Mouse (Mus musculus) CH12.LX (cell line): ENCODE measurements around the gene Tgm2. TPM values are rescaled to one million over a fixed set of nuclear protein-coding genes. Genes with fewer than 3 reads are reported as not detected.

Source experiments
- DNase-seq: peaks from one replicate; pipeline ENCODE4 v3.0.0-alpha.2; 2013; ENCODE audit errors: extremely low read depth
- H3K27ac ChIP-seq: 2 replicates; pipeline ENCODE4 v1.5.1; 2012; ENCODE audit warnings: low read depth, mild to moderate bottlenecking, control low read depth, moderate library complexity; ENCODE audit not compliant: insufficient read depth
- H3K27me3 ChIP-seq: replicated peaks from 2 replicates; pipeline ENCODE3; 2012; ENCODE audit warnings: inconsistent platforms
- H3K36me3 ChIP-seq, 2 experiments: replicated peaks in 1 of 2; 2 replicates each; pipeline versions ENCODE3 to v1.6.1; 2012; ENCODE audit warnings: inconsistent platforms in 1 of 2, low read length in 1 of 2, mild to moderate bottlenecking in 1 of 2, mixed read lengths in 1 of 2, moderate library complexity in 1 of 2; ENCODE audit not compliant: control insufficient read depth in 1 of 2, insufficient read depth in 1 of 2
- H3K4me1 ChIP-seq, 2 experiments: 2 replicates each; pipeline ENCODE4 v1.6.1; 2012; ENCODE audit warnings: inconsistent platforms in 1 of 2, moderate library complexity in 1 of 2; ENCODE audit not compliant: insufficient read depth in 2 of 2, control insufficient read depth in 1 of 2
- H3K4me2 ChIP-seq: 2 replicates; pipeline ENCODE4 v1.6.1; 2012; ENCODE audit warnings: low read depth, mild to moderate bottlenecking, control low read depth; ENCODE audit not compliant: poor library complexity, insufficient read depth, severe bottlenecking
- H3K4me3 ChIP-seq, 3 experiments: fragments of 150-350 bp in 1 of 3; sonication (generic) in 1 of 3; replicated peaks in 1 of 3; 2 replicates each; pipeline versions ENCODE3 to v1.5.1; 2011 to 2012; ENCODE audit warnings: low read depth in 2 of 3, low read length in 2 of 3, mild to moderate bottlenecking in 2 of 3, moderate library complexity in 2 of 3, control low read depth in 1 of 3, improper control_type of control experiment in 1 of 3, inconsistent platforms in 1 of 3, mixed read lengths in 1 of 3; ENCODE audit not compliant: poor library complexity in 1 of 3
- H3K79me2 ChIP-seq: replicated peaks from 2 replicates; pipeline ENCODE4 v1.6.1; 2012; ENCODE audit warnings: mild to moderate bottlenecking, moderate library complexity; ENCODE audit not compliant: control insufficient read depth, poor library complexity, insufficient read depth, severe bottlenecking; ENCODE audit errors: extremely low read depth
- H3K9ac ChIP-seq: 2 replicates; pipeline ENCODE4 v1.6.1; 2012; ENCODE audit warnings: low read depth, mild to moderate bottlenecking, control low read depth, moderate library complexity; ENCODE audit not compliant: insufficient read depth
- H3K9me3 ChIP-seq: replicated peaks from 2 replicates; pipeline ENCODE3; 2012; ENCODE audit warnings: low read length, inconsistent platforms, mixed read lengths
- CHD1 ChIP-seq: IDR thresholded peaks from 2 replicates; pipeline ENCODE4 v1.6.1; 2012; ENCODE audit warnings: low read depth, low read length, improper control_type of control experiment, inconsistent platforms
- CHD2 ChIP-seq: IDR thresholded peaks from 2 replicates; pipeline ENCODE4 v1.6.1; 2011; ENCODE audit warnings: low read length, improper control_type of control experiment
- CTCF ChIP-seq, 2 experiments: IDR thresholded peaks in 1 of 2; conservative IDR thresholded peaks in 1 of 2; 2 replicates each; pipeline ENCODE4 v1.5.1; 2011 to 2012; ENCODE audit warnings: low read depth in 2 of 2, low read length in 2 of 2, improper control_type of control experiment in 1 of 2, inconsistent platforms in 1 of 2, mild to moderate bottlenecking in 1 of 2, moderate library complexity in 1 of 2
- ELF1 ChIP-seq: IDR thresholded peaks from 2 replicates; pipeline ENCODE4 v1.6.1; 2014; ENCODE audit warnings: low read depth, mild to moderate bottlenecking, inconsistent platforms, low read length, improper control_type of control experiment
- ETS1 ChIP-seq: conservative IDR thresholded peaks from 2 replicates; pipeline ENCODE4 v1.6.1; 2012; ENCODE audit warnings: low read depth, mild to moderate bottlenecking, inconsistent platforms, low read length, improper control_type of control experiment, moderate library complexity
- GABPA ChIP-seq: IDR thresholded peaks from 2 replicates; pipeline ENCODE4 v1.6.1; 2012; ENCODE audit warnings: low read depth, low read length, improper control_type of control experiment, inconsistent platforms; ENCODE audit not compliant: insufficient replicate concordance
- HCFC1 ChIP-seq: IDR thresholded peaks from 2 replicates; pipeline ENCODE4 v1.6.1; 2012; ENCODE audit warnings: low read depth, mild to moderate bottlenecking, inconsistent platforms, low read length, improper control_type of control experiment
- JUND ChIP-seq: conservative IDR thresholded peaks from 2 replicates; pipeline ENCODE4 v1.6.1; 2011; ENCODE audit warnings: low read depth, low read length, improper control_type of control experiment
- KAT2A ChIP-seq: IDR thresholded peaks from 2 replicates; pipeline ENCODE4 v1.6.1; 2012; ENCODE audit warnings: low read length, improper control_type of control experiment, inconsistent platforms; ENCODE audit not compliant: insufficient replicate concordance
- MAZ ChIP-seq: IDR thresholded peaks from 2 replicates; pipeline ENCODE4 v1.6.1; 2012; ENCODE audit warnings: low read depth, mild to moderate bottlenecking, inconsistent platforms, low read length, improper control_type of control experiment, moderate library complexity
- MEF2A ChIP-seq: IDR thresholded peaks from 2 replicates; pipeline ENCODE4 v1.6.1; 2014; ENCODE audit warnings: low read depth, mild to moderate bottlenecking, inconsistent platforms, low read length, improper control_type of control experiment, borderline replicate concordance
- MXI1 ChIP-seq: IDR thresholded peaks from 2 replicates; pipeline ENCODE4 v1.6.1; 2011; ENCODE audit warnings: mild to moderate bottlenecking, low read depth, low read length, improper control_type of control experiment
- PAX5 ChIP-seq: IDR thresholded peaks from 2 replicates; pipeline ENCODE4 v1.6.1; 2012; ENCODE audit warnings: low read length, inconsistent platforms, mixed read lengths
- RAD21 ChIP-seq: IDR thresholded peaks from 2 replicates; pipeline ENCODE4 v1.6.1; 2011; ENCODE audit warnings: low read depth, mild to moderate bottlenecking, low read length, improper control_type of control experiment, moderate library complexity
- RCOR1 ChIP-seq: conservative IDR thresholded peaks from 2 replicates; pipeline ENCODE4 v1.6.1; 2012; ENCODE audit warnings: low read depth, mild to moderate bottlenecking, inconsistent platforms, low read length, improper control_type of control experiment
- SIN3A ChIP-seq: IDR thresholded peaks from 2 replicates; pipeline ENCODE4 v1.6.1; 2012; ENCODE audit warnings: low read length, improper control_type of control experiment, inconsistent platforms
- SMC3 ChIP-seq: IDR thresholded peaks from 2 replicates; pipeline ENCODE4 v1.6.1; 2011; ENCODE audit warnings: low read depth, low read length, improper control_type of control experiment
- TCF12 ChIP-seq: IDR thresholded peaks from 2 replicates; pipeline ENCODE4 v1.6.1; 2014; ENCODE audit warnings: low read depth, mild to moderate bottlenecking, inconsistent platforms, low read length, improper control_type of control experiment
- UBTF ChIP-seq: IDR thresholded peaks from 2 replicates; pipeline ENCODE4 v1.6.1; 2012; ENCODE audit warnings: low read depth, mild to moderate bottlenecking, inconsistent platforms, low read length, improper control_type of control experiment, moderate library complexity
- ZKSCAN1 ChIP-seq: IDR thresholded peaks from 2 replicates; pipeline ENCODE4 v1.6.1; 2012; ENCODE audit warnings: low read depth, inconsistent platforms, low read length, improper control_type of control experiment, borderline replicate concordance
- ZMIZ1 ChIP-seq: IDR thresholded peaks from 2 replicates; pipeline ENCODE4 v1.6.1; 2012; ENCODE audit warnings: low read depth, mild to moderate bottlenecking, inconsistent platforms, low read length, improper control_type of control experiment
- ZNF384 ChIP-seq: IDR thresholded peaks from 2 replicates; pipeline ENCODE4 v1.6.1; 2012; ENCODE audit warnings: low read depth, low read length, improper control_type of control experiment, inconsistent platforms
- dilution Hi-C: fragments of 300-500 bp; cut with MboI; formaldehyde crosslinking; loops from 2 replicates; pipeline ENCODE4 v1.14.3; 2020; ENCODE audit warnings: low sequenced_read_pairs; ENCODE audit not compliant: extremely low pct_unique_long_range_greater_than_20kb, extremely low pct_ligation_motif_present
- in situ Hi-C: fragments of 300-500 bp; cut with MboI; formaldehyde crosslinking; loops from 3 replicates; pipeline ENCODE4 v1.14.3; 2019; ENCODE audit warnings: low sequenced_read_pairs, low pct_ligation_motif_present, low pct_unique_long_range_greater_than_20kb, mixed read lengths
- polyA plus RNA-seq: library from polyadenylated mRNA; unstranded; fragments of >175 nt; gene quantifications from 2 replicates; pipeline ENCODE4 v1.2.1, GENCODE M21; 2012; ENCODE audit warnings: low read depth; ENCODE audit not compliant: insufficient read length
- total RNA-seq, 2 experiments: library from RNA; depleted of rRNA; stranded (reverse); fragments of 300-350 nt in 1 of 2; fragments of >200 nt in 1 of 2; gene quantifications; 2 replicates each; pipeline ENCODE4 v1.2.3; 2012 to 2014

The Tgm2 gene
- total and polyA plus RNA-seq, 3 experiments, result 0.08 to 0.50 (median 0.21) TPM

- Histone ChIP-seq H3K9ac (no peak overlapping the region), H3K4me2 (no peak overlapping the region), H3K27me3 (no peaks in the 10 kb centered on the region), H3K79me2 (no peaks in the 10 kb centered on the region), H3K27ac (no peak overlapping the region), H3K4me3 (no peak overlapping the region), H3K4me1 (peaks cover 4 to 61% of the 10 kb centered on the region in 2 experiments; a peak in 2 of 4 replicates), H3K9me3 (no peaks in the 10 kb centered on the region), H3K36me3 (peaks cover 36 to 73% of the 10 kb centered on the region in 2 experiments)
- dilution Hi-C loops (no loop called here), in situ Hi-C loops (no loop called here)
- TF ChIP-seq HCFC1, result no peak
- no peak for TF ChIP-seq CHD1
- TF ChIP-seq SIN3A, result no peak
- no peak for TF ChIP-seq ZKSCAN1
- TF ChIP-seq ETS1, result no peak
- TF ChIP-seq ZMIZ1, result no peak
- TF ChIP-seq SMC3, result no peak
- TF ChIP-seq UBTF, result no peak
- no peak for TF ChIP-seq PAX5
- no peak for TF ChIP-seq RCOR1
- TF ChIP-seq RAD21, result no peak
- no peak for DNase-seq
Observed at GRCm38 (mm10) chr2:158068444-158068971, 77.7 kb downstream of the Tgm2 start.

GRCm38 (mm10) chr2:158067260-158067824 is 78.9 kb downstream of the Tgm2 start:
- H3K4me2 ChIP-seq, result no peak overlapping the region
- no peaks in the 10 kb centered on the region for H3K27me3 ChIP-seq
- no peak overlapping the region for H3K27ac ChIP-seq
- peaks cover 4 to 55% of the 10 kb centered on the region in 2 experiments; a peak in 2 of 4 replicates for H3K4me1 ChIP-seq
- DNase-seq, result no peak
- no peak overlapping the region for H3K4me3 ChIP-seq
- dilution Hi-C loops, result no loop called here
- in situ Hi-C loops, result no loop called here
- H3K79me2 ChIP-seq, result no peaks in the 10 kb centered on the region
- no peak overlapping the region for H3K9ac ChIP-seq
- no peaks in the 10 kb centered on the region for H3K9me3 ChIP-seq
- peaks cover 33 to 71% of the 10 kb centered on the region in 2 experiments for H3K36me3 ChIP-seq
- no peak for TF ChIP-seq SIN3A
- TF ChIP-seq TCF12, result no peak
- TF ChIP-seq MEF2A, result no peak
- no peak for TF ChIP-seq CHD2
- TF ChIP-seq GABPA, result no peak
- no peak for TF ChIP-seq ETS1
- TF ChIP-seq HCFC1, result no peak
- TF ChIP-seq PAX5, result no peak
- no peak for TF ChIP-seq ZKSCAN1
- TF ChIP-seq ELF1, result no peak
- no peak for TF ChIP-seq JUND
- no peak for TF ChIP-seq ZNF384
- TF ChIP-seq CHD1, result no peak
- TF ChIP-seq KAT2A, result no peak
- TF ChIP-seq CTCF (conservative IDR thresholded peaks at IDR 0.05 in 1 of 2, IDR thresholded peaks at IDR 0.05 in 1 of 2; ENCODE audit: low read depth in 2 of 2, low read length in 2 of 2), result no peak
- TF ChIP-seq UBTF, result no peak
- TF ChIP-seq MAZ, result no peak
- TF ChIP-seq MXI1, result no peak
